Mouse (Mus musculus) right cerebral cortex, postnatal 36 days (tissue): Measurements from ENCODE around the gene Cd164.
A peak's percentile ranks its signal among the peaks of the same experiment; 100 is the strongest.

Source experiments
- DNase-seq, 2 experiments: peaks; one replicate each; pipeline ENCODE4 v3.0.0; 2022; ENCODE audit warnings: low spot score in 2 of 2, mixed read lengths in 1 of 2

The Cd164 gene

DNA sequence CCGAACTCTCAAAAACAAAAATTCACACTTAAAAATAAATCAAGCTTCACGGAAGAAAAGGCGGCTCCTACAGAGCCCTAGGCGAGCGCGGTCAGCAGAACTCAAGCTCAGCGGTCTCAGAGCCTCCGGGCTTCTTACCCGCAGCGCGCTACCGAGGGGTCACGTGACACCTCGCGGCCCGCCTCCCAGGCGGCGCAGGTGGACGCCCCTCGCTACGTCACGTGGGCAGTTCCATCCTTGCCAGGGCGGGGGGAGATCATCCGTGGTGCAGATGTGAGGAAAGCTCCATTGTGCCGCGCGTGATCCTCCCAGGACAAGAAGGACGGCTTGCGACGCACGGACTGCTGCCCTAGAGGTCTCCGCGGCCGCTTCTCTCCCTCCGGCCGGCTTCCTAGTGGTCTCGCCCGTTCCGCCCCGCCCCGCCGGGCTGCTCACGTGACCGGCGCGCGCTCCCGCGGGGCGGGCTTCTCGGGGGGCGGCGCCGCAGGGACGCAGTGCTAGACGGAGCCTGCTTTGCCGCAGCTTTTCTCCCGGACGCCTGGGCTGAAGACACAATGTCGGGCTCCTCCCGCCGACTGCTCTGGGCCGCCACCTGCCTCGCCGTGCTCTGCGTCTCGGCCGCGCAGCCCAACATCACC, at the start of gene Cd164:
Gene Cd164 (plus strand): TSS at position 434 of the 638 bp plus-strand sequence.
- DNase-seq: peak; percentile 84 to 86

DNA sequence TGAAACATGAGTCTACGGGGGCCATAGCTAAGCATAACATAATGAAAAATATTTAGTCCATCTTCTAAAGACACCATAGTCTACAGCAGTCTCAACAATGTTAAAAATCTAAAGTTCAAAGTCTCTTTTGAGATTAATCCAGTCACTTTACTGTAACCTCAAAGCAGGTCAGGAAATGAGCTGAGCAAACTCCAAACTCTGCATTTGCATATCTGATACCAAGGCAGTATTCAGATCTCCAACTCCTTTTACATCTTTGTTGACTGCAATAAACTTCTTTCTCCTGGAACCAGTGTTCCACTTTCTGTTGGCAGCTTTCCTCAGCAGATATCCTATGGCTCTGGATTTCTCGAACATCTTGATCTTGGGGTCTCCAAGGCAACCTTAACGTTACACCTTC, 48.5 kb upstream of the Cd164 start:
- no peak for DNase-seq

DNA sequence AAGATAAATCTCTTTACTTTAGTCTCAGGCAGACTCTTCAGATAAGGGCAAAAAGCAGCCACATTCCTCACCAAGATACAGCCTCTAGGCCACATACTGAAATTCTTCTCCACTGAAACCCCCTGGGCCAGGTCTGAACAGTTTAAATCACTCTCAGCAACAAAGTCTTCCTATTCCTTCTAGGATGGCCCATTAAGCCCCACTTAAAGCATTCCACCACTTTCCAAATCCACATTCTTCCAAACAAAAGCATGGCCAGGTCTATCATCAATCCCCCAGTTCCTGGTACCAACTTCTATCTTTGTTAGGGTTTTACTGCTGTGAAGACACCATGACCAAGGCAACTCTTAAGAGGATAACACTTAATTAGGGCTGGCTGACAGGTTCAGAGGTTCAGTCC, 46.7 kb upstream of the Cd164 start:
- no peak for DNase-seq

DNA sequence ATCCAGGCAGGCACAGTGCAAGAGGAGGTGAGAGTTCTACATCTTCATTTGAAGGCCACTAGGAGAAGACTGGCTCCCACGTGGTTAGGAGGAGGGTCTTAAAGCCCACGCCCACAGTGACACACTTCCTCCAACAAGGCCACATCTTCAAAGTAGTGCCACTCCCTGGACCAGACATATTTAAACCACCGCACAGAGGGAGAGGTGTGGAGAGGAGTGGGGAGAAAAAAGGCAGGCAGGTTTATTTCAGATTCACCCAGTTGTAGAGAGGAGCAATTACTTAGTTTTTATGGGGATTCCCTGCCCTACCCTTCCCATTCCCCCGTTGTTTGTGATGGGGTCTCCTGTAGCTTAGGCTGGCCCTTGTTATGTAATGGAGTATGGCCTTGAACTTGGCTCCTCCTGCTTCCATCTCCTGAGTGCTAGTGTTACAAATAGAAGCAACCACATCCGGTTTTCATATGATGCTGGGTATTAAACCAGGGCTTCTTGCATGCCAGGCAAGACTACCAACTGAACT, 46.2 kb upstream of the Cd164 start:
- no peak for DNase-seq

DNA sequence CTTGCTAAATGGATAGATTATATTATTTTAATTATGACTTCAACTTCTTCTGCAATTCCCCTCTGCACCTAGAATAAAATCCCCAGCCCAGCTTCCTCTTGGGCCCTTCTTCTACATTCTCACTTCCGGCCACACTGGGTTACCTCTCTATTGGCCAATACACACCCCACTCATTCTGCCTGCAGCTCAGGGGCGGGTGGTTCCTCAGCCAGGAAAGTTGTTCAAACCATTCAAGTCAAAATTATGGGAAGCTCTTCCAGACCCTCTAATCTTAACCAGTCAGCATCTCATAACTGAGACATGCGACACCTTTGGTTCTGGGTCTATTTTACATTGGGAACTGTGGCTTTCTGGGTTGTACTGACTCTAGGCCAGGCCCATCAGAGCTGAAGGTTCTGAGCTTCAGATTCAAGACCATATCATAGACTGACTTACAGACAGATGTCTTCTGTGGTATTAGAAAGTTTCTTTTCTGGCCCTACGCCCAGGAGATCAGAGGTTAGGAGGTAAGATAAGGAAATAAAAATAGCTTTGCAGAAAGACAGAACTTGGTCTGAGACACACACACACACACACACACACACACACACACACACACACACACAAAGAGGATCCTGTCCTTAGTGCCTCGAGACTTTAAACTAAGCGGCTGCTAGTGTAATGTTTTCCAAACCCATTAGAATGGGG, 45.3 kb upstream of the Cd164 start:
- DNase-seq: no peak

DNA sequence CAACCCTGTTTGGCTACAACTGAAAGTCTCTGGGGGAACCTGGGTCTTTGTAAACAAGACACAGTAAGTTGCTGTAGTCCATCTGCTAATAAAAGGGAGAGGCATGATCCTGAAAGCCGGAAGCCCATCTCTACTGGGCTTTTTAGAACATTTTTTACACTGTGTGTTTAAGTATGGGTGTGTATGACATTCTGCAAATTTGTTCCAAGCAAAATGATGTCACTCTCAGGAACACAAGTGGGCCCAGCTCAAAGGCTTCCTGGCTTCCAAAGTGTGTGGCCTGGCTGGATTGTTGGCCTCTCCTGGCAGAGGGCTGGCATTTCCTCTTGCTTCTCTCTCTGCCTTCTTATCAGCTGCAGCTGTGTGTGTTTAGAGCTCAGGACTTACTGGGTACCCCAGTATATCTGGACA, 44.2 kb upstream of the Cd164 start:
- no peak for DNase-seq

DNA sequence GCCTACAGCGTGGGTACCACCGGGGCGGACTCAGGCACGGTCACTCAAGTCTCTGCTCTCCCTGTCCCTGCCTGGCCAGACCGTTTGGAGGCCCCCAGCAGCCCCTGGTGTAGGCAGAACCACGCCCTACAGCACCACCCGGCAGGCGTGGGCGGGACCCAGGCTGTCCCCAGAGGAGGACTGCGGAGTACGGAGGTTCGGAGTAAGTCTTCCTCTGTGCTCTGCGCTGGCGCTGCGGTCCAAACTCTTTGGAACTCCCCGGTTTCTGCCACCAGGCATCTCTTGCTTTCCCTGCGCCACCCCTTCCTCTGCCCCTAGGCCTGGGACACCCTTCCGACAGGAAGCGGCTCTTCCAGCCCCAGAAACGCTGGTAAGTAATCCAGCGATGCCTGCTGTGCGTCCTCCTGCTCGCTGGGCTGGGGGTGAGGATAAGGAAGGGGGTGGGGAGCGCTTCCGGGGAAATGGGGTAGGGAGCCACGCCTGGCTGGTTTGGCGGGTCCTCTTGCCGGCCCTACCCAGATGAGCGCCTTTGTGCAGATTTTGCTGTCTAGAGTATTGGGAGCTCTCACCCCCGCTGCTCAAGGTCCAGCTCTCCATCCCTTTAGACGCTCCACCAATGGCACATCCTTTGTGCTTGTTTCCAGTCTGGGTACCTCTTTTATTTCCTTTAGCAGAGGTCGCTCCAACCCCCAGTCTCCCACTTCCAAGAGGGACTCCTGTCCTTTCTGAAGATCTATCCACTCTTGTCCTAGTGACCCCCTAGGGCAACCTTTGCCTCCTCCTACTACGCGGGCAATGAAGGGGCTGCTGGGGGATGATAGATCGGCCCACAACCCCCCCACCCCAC, 42.8 kb upstream of the Cd164 start, which contains the start of gene Mical1:
Gene Mical1 (plus strand): TSS at position 144 of the 847 bp plus-strand sequence.
- DNase-seq: peak; percentile 48 to 51

DNA sequence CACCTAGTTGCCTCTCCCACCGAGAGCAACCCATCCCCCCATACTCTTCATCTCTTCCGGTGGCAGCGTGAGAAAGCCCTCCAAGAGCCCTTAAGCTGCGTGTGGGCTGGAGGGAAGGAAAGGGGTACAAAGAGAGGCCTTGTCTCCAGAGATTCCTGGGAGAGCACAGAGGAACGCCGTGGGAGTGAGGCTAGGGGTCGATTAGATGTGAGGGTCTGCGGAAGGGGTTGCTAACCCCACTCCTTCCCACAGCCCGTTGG, 42.3 kb upstream of the Cd164 start:
- no peak for DNase-seq

DNA sequence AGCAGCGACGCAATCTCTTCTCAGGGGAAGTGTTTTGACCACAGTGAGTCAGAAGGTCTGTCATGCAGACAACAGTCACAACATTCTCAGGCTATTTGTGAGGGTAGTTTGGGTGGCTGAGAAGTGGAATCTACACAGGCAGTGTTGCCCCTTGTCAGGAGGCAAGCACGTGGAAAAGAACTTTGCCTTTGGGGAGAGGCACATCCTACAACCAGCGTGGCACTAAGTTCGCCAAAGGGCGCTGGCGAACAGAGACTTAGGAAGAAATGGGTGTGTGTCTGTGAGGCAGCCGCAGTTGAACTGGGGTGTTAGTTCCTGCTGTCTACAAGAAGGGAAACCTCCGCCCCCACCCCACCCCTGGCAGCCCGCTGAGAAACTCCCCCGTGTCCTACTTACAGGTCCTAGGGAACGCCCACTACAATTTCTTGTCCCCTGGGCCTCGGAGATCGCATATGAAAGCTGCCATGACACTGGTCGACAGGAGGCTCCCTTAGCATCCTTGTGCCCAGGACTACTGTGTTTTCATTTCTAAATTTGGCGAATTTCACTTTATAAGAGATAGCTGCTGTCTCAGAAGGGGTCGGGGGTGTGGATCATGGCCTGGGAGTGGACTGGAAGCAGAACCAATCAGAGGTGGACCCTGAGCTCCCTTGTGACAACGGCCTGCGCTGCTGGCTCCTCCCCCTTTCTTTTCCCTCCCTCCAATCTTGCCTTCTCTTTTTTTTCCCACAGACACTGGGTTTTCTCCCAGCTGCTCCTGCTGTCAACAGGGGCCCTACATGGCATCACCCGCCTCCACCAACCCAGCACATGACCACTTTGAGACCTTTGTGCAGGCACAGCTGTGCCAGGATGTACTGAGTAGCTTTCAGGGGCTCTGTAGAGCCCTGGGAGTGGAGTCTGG, 41.7 kb upstream of the Cd164 start:
- peak in 1 of 2 experiments; percentile 32 for DNase-seq

DNA sequence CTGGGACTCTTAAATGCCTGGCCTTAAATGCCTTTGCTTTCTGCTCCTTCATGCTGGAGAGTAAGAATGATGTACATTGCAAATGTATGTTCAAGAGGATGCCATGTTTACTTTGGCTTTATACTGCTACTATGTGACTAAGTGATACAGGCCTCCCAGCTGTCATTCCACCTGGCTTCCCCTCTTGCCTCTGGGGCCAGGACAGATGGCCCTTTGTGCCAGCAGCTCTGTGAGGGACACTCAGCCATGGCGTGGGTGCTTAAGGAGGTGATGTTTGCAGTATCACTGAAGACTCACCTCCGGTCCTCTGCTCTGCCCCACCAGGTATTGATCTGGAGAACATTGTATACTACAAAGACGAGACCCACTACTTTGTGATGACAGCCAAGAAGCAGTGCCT, 39.3 kb upstream of the Cd164 start:
- DNase-seq: no peak

DNA sequence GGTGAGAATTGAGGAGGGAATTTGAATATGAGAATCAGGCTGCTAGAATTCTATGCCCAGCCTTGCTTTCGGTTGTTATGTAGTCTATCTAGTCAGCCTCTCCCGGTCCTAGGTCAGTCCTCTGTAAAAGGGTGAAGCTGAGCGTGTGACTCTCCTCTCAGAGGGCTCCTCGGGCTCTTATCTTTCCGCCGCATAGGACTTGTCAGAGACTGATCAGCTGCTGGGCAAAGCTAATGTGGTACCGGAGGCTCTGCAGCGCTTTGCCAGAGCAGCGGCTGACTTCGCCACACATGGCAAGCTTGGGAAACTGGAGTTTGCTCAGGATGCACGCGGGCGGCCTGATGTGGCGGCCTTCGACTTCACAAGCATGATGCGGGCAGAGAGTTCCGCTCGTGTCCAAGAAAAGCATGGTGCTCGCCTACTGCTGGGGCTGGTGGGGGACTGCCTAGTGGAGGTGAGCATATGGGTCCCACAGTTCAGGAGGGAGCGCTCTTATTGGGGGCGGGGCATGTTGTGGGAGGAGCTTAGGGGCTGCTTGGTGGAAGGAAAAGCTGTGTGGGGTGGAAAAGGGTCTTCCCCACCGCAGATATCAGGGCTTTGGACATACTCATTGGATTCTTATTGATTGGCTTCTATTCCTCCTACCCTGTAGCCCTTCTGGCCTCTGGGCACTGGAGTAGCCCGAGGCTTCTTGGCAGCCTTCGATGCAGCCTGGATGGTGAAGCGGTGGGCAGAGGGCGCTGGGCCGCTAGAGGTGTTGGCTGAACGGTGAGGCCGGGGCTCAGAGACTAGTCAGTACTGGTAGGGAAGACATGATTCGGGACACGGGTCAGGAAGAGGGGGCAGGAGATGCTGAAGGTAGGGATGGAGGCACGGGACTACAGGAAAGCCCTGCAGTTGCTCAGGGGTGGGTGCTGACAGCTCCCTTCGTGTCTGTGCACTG, 38.0 kb upstream of the Cd164 start:
- no peak for DNase-seq

DNA sequence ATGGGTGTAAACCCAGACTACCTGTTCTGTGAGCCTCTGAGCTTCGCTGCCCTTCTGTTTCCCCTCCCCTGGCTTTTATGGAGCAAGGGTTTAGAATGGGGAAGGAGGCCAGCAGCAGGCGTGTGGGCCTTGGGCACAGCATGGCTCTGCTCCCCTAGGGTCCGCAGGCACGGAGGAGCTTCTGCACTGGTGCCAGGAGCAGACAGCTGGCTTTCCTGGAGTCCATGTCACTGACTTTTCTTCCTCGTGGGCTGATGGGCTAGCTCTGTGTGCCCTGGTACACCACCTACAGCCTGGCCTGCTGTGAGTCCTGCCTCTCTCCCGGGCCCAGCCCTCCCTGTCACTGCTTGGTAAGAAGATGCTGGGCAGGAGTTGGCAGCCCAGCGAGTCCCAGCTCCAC, 36.8 kb upstream of the Cd164 start:
- no peak for DNase-seq

DNA sequence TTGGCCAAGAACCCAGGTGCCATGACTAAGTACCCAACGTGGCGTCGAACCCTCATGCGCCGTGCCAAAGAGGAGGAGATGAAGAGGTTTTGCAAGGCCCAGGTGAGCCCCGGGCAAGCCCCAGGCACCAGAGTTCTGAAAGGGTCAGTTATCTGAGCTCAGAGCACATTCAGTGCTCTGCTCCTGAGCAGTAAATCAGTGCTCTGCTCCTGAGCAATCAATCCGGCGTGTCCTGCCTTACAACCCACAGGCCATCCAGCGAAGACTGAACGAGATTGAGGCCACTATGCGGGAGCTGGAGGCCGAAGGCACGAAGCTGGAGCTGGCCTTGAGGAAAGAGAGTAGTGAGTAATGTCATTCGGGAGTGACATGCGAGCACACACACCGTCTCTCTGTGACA, 33.4 kb upstream of the Cd164 start:
- DNase-seq: no peak

DNA sequence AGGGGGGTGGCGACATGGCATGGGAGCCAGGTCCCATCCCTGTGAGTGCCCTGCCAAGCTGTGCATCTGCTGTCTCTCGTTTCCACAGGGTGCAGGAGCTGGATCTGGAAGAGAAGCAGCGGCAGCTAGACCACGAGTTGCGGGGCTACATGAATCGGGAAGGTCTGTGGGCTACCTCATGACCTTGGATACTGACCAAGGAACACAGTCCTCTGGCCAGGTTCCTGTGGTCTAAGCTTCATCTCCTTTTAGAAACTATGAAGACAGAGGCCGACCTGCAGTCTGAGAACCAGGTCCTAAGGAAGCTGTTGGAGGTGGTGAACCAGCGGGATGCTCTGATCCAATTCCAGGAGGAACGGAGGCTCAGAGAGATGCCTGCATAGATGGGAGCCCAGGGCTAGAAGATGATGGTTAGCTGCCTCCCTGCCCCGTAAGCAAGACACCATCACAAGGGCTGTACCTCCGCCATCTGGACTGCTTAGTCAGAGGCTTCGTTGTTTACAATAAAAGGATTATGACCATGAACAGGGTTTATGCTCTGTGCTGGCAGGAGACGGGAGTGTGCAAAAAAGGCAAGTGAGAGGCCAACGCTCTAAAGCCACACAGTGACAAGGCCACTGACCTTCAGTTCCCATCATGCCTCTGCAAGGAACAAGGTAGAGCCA, 32.6 kb upstream of the Cd164 start:
- no peak for DNase-seq

DNA sequence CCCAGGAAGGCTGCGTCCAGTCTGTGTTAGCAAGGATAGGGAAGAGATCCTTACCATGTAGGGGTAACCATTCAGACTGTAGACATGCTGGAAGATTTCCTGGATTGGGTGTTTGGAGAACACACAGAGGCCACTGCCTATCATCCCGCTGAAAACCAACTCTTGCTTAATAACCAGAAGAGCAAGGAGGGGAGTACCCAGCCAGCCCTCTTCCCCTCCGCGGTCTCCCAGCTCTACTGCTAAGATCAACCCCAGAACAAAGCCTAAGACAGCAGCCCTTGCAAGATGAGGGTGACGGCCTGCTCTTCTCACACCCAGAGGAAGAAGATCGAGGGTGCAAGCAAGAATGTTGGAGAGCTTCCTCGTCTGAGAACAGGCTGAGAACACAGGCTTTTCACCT, 30.3 kb upstream of the Cd164 start:
- DNase-seq: no peak

DNA sequence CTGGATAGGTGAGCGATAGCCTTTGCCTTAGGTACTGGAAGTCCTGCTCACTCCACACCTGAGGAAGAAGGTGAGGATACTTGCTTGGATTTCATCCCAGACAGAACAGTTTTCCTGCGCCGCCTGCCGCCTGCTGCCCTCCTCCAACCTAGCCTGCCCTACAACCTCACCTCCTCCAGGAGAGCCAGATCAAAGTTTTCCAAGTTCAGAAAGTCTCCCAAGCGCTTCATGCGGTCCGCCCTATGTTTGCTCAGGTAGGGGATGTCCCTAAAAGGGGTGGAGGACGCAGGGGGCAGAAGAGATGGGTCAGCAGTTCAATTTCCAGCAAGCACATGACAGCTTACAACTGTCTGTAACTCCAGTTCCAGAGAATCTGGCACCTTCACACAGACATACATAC, 29.9 kb upstream of the Cd164 start:
- DNase-seq: no peak

DNA sequence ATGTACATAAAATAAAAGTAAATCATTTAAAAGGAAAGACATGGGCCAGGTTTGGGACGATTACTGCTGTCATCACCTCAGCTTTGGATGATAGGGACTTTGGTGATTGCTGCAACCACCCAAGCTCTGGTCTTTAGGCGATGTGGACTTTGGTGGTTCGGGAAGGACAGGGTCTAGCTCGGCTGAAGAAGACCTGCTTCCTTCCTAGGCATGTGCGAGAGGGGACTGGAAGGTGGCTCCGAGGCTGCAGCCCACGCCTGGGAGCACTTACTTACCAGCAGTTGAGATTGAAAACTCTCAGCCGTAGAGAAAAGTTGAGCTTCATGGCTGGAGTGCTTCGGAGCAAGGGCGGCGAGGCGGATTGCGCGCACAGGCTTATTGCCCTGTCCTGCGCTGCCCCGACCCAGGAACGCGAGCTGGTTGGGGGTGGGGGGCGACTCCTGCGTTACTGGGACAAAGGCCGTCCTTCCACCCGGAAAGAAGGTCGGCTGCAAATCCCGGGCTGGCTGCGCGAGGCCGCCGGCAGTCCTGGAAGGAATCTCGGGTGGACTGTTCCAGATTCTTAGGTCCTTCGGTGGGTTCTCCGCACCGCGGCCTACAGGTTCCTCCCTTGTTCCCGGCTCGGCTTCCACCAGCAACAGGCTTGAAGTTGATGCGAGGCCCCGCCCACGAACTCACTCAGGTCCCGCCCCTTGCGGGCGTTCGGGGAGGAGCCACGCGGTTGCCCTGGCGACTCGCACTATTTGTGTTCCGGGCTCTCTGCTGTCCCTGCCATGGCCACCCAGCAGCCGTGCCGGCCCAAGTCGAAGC, 29.3 kb upstream of the Cd164 start, which contains the start of the genes Smpd2 and Ppil6:
Gene Smpd2 (minus strand): TSS at position 662 of the 810 bp plus-strand sequence.
Gene Ppil6 (plus strand): TSS at position 732 of the 810 bp plus-strand sequence.
- DNase-seq: peak; percentile 92

DNA sequence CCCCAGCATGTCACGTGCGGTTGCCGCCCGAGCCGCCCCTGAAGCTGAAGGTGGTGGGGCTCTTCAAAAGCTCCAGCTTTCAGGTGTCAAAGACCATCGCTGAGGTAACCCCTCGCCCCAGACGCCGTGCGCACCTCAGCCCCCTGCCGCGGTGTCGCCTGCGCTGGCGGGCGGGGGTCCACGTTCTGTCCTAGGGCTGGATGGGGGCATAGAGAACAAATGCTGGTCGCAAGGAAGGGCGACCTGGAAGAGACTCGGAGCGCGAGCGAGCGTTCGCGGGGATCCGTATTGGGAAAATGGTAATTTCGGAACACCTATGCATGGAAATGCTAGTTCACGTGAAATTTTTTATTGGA, 28.7 kb upstream of the Cd164 start:
- DNase-seq: no peak

DNA sequence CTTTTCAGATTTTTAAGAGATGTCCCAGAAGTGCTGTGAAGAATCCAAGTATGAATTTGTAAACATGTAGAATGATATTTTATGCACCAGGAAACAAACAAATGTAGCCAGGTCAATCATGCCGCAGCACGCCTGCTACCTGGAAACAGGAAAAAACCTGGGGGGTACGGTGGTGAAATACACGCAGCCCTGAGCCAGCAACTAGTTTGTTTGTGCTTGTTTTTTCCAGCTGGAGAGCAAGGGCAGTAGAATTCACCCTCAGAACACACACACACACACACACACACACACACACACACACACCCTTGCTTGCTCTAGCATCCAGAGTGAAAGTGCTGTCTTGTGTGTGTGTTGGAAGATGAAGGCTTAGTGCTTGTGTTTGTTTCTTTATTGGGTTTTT, 28.1 kb upstream of the Cd164 start:
- DNase-seq: no peak
